Mouse (Mus musculus): ENCODE results near the gene 4930412O13Rik. TPM values are rescaled to one million over a fixed set of nuclear protein-coding genes. Genes with fewer than 3 reads are reported as not detected.

Gene 4930412O13Rik
- total and polyA plus RNA-seq, 3 experiments: not detected

GRCm38 (mm10) chr2:9885217-9885770 lies 4.2 kb downstream of the 4930412O13Rik start:
- Histone ChIP-seq H3K4me2 (ENCODE audit: insufficient read depth, low read depth, poor library complexity, severe bottlenecking) (no peak overlapping the region), H3K27ac (ENCODE audit: insufficient read depth, low read depth) (no peak overlapping the region), H3K9ac (ENCODE audit: insufficient read depth, low read depth) (no peak overlapping the region), H3K9me3 (replicated peaks; ENCODE audit: low read length) (no peaks in the 10 kb centered on the region), H3K36me3 (replicated peaks in 1 of 2; ENCODE audit: control insufficient read depth in 1 of 2, insufficient read depth in 1 of 2, low read length in 1 of 2) (no peaks in the 10 kb centered on the region), H3K79me2 (replicated peaks; ENCODE audit: control insufficient read depth, extremely low read depth, insufficient read depth, poor library complexity, severe bottlenecking) (no peaks in the 10 kb centered on the region), H3K4me1 (ENCODE audit: control insufficient read depth in 1 of 2, insufficient read depth in 2 of 2) (no peaks in the 10 kb centered on the region), H3K4me3 (replicated peaks in 1 of 3; ENCODE audit: low read depth in 2 of 3, low read length in 2 of 3, poor library complexity in 1 of 3) (no peak overlapping the region), H3K27me3 (replicated peaks) (no peaks in the 10 kb centered on the region)
- no peak for DNase-seq (ENCODE audit: extremely low read depth)
- TF ChIP-seq JUN (IDR thresholded peaks at IDR 0.05; ENCODE audit: insufficient read depth, low read depth, low read length) (no peak), EP300 (IDR thresholded peaks at IDR 0.05; ENCODE audit: low read length) (no peak), CTCF (conservative IDR thresholded peaks at IDR 0.05 in 1 of 2, IDR thresholded peaks at IDR 0.05 in 1 of 2; ENCODE audit: low read depth in 2 of 2, low read length in 2 of 2) (no peak), MEF2A (IDR thresholded peaks at IDR 0.05; ENCODE audit: borderline replicate concordance, low read depth, low read length) (no peak), ZMIZ1 (IDR thresholded peaks at IDR 0.05; ENCODE audit: low read depth, low read length) (no peak), ZNF384 (IDR thresholded peaks at IDR 0.05; ENCODE audit: low read depth, low read length) (no peak), MYC (IDR thresholded peaks at IDR 0.05; ENCODE audit: low read depth, low read length) (no peak), TBP (conservative IDR thresholded peaks at IDR 0.05; ENCODE audit: low read depth, low read length) (no peak), SIN3A (IDR thresholded peaks at IDR 0.05; ENCODE audit: low read length) (no peak), ZC3H11A (IDR thresholded peaks at IDR 0.05; ENCODE audit: low read depth, low read length) (no peak), ZKSCAN1 (IDR thresholded peaks at IDR 0.05; ENCODE audit: borderline replicate concordance, low read depth, low read length) (no peak), TCF12 (IDR thresholded peaks at IDR 0.05; ENCODE audit: low read depth, low read length) (no peak), MAFK (IDR thresholded peaks at IDR 0.05; ENCODE audit: insufficient replicate concordance, low read length) (no peak), MAZ (IDR thresholded peaks at IDR 0.05; ENCODE audit: low read depth, low read length) (no peak)
- dilution Hi-C loops (cut with MboI; ENCODE audit: extremely low pct_ligation_motif_present, extremely low pct_unique_long_range_greater_than_20kb, low sequenced_read_pairs): no loop called here
- in situ Hi-C loops (cut with MboI; ENCODE audit: low pct_ligation_motif_present, low pct_unique_long_range_greater_than_20kb, low sequenced_read_pairs): loop anchor here (5.0 to 25.0 kb wide), 2 partner anchors 122 to 423 kb away; no protein-coding TSS in a partner anchor

- no peaks in the 10 kb centered on the region for H3K36me3 ChIP-seq (replicated peaks in 1 of 2; ENCODE audit: control insufficient read depth in 1 of 2, insufficient read depth in 1 of 2, low read length in 1 of 2)
- DNase-seq (ENCODE audit: extremely low read depth): no peak
- TF ChIP-seq E2F4 (IDR thresholded peaks at IDR 0.05; ENCODE audit: insufficient replicate concordance, low read depth, low read length) (no peak), CTCF (conservative IDR thresholded peaks at IDR 0.05 in 1 of 2, IDR thresholded peaks at IDR 0.05 in 1 of 2; ENCODE audit: low read depth in 2 of 2, low read length in 2 of 2) (no peak), POLR2AphosphoS2 (IDR thresholded peaks at IDR 0.05; ENCODE audit: low read depth, low read length) (no peak), USF1 (IDR thresholded peaks at IDR 0.05; ENCODE audit: low read depth, low read length) (no peak), BHLHE40 (IDR thresholded peaks at IDR 0.05; ENCODE audit: low read depth, low read length) (no peak), ZKSCAN1 (IDR thresholded peaks at IDR 0.05; ENCODE audit: borderline replicate concordance, low read depth, low read length) (no peak), ELF1 (IDR thresholded peaks at IDR 0.05; ENCODE audit: low read depth, low read length) (no peak), POLR2A (IDR thresholded peaks at IDR 0.05; ENCODE audit: low read depth, low read length) (no peak), USF2 (conservative IDR thresholded peaks at IDR 0.05; ENCODE audit: low read depth, low read length) (no peak)
- in situ Hi-C loops (cut with MboI; ENCODE audit: low pct_ligation_motif_present, low pct_unique_long_range_greater_than_20kb, low sequenced_read_pairs): loop anchor here (5.0 to 25.0 kb wide), 2 partner anchors 121 to 424 kb away; no protein-coding TSS in a partner anchor
- H3K27ac ChIP-seq (ENCODE audit: insufficient read depth, low read depth): no peak overlapping the region
- no peak overlapping the region for H3K4me2 ChIP-seq (ENCODE audit: insufficient read depth, low read depth, poor library complexity, severe bottlenecking)
- dilution Hi-C loops (cut with MboI; ENCODE audit: extremely low pct_ligation_motif_present, extremely low pct_unique_long_range_greater_than_20kb, low sequenced_read_pairs): no loop called here
- H3K9ac ChIP-seq (ENCODE audit: insufficient read depth, low read depth): no peak overlapping the region
- no peaks in the 10 kb centered on the region for H3K9me3 ChIP-seq (replicated peaks; ENCODE audit: low read length)
- H3K27me3 ChIP-seq (replicated peaks): no peaks in the 10 kb centered on the region
- H3K4me1 ChIP-seq (ENCODE audit: control insufficient read depth in 1 of 2, insufficient read depth in 2 of 2): peaks cover 0 to 4% of the 10 kb centered on the region in 2 experiments; a peak in 2 of 4 replicates
- H3K79me2 ChIP-seq (replicated peaks; ENCODE audit: control insufficient read depth, extremely low read depth, insufficient read depth, poor library complexity, severe bottlenecking): no peaks in the 10 kb centered on the region
- no peak overlapping the region for H3K4me3 ChIP-seq (replicated peaks in 1 of 3; ENCODE audit: low read depth in 2 of 3, low read length in 2 of 3, poor library complexity in 1 of 3)
These were observed 5.0 kb downstream of the 4930412O13Rik start for GRCm38 (mm10) chr2:9886031-9886430.
